Mouse (Mus musculus) retina, postnatal 1 day (tissue): ENCODE measurements around the gene Tox2.

Experiments used
- DNase-seq: peaks from one replicate; pipeline ENCODE4 v3.0.0-alpha.2; 2012

The Tox2 gene

DNA sequence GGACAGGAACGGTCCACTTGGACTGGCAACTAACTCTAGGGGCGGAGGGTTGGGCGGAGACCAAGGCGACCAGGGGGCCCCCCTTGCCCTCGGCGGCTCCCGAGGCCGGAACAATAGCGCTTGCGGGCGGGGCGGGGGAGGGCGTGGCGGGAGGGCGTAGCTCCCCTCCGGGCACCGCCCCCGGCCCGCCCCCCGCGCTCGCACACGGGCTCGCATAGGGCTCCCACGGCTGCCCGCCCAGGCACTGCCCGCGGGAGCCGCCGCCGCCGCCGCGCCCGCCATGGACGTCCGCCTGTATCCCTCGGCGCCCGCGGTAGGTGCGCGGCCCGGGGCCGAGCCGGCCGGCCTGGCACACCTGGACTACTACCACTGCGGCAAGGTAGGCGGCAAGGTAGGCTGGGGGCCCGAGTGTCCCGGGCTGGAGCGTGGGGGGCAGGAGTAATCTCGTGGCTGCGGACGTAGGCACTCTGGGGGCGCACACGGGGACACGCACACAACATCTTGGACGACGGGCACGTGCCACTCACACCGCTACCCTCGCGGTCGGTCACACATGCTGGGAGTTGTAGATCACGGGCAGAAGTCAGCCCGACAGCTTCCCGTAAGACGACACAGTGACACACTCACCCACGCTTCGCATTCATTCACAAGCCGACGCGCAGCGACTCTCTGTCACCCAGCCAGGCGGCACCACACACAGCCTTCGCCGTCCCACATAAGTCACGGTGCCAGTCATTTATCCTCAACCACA lies at the start of gene Tox2:
Gene Tox2, plus strand, starts transcription at position 242 of the 751 bp plus-strand sequence.
- DNase-seq = peak; percentile 97

DNA sequence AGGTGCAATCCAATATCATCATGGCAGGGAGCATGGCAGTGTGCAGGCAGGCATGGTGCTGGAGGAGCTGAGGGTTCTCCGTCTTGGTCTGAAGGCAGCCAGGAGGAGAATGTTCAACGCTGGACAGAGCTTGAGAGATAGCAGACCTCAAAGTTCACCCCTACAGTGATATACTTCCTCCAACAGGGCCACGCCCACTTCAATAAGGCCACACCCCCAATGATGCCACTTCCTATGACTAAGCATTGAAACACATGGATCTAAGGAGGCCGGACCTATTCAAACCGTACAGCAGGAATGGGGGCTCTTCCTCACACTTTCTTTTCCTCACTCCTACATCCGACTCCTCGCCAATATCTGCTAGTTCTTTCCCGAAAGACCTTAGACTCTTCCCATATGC lies 48.3 kb upstream of the Tox2 start:
- DNase-seq = no peak

DNA sequence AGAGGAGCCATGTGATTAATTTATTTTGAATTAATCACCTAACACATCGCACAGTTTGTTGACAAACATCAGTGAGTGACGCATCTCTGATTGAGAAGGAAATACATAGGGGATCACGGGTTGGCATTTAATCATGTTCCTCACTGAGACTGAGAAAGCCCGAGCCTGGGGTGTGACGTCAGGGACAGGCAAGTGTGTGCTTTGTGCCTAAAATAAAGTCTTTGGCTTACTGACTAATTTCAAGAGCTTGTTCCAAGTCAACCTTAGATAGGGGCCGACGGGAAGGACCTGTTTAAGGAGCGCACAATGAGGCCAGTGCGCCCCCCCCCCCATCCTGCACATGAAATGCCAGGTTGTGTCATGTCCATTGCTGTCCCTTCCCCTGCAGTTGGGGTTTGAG lies 43.9 kb upstream of the Tox2 start:
- no peak for DNase-seq

DNA sequence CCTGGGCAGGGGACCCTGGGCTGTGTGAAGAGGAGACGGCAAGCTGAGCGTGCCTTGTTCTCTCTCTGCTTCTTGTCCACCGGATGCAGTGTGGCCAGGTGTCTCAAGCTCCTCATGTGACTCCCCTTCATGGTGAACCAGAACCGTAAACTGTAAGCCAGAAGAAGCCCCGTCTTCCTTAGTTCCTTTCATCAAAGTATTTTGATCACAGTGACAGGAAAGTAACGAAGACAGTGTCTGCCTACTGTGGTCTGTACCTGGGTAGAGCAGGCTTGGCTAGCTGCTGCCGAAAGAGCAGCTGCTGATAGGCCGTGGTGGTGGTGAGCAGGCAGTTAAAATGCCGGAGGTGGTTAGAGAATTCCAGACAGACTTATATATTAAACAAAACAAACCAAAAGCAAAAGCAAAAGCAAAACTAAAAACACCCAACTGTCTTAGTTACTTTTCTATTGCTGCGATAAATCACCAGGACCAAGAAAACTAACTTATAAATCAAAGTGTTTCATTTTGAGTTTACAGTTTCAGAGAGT lies 38.4 kb upstream of the Tox2 start:
- no peak for DNase-seq

DNA sequence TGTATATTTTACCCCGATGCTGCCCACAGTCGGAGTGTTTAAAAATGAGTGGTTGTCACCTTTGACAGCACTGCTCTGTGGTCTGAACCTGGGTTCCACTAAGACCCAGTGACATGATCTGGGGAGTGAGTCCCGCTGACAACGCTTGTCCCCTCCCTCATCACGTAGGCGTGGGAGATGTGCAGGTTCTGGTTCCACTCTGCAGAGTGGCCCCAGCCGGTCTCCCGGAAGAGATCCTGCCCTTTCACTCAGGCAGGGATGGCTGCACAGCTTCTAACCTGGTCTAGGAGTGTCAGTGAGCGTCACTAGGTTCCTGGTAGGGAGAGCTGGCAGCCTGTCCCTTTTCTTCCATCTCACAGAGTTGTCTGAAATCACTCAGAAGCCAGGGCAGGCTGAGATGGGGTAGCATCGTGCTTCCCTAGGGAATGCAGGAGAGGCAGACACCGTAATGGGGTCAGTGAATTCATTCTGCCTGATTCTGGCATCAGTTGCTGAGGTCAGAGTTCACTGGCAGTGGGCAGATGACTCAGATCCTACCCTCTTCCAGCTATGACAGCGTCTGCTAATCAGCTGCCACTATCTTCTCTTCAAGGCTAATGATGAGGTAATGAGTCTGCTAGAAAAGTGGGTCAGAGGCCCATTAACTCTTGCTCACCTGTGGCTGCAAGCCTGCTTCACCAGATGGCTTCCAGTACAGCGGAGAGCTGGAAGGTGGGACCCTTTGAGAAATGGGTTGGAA lies 36.7 kb upstream of the Tox2 start:
- DNase-seq = peak; percentile 89

DNA sequence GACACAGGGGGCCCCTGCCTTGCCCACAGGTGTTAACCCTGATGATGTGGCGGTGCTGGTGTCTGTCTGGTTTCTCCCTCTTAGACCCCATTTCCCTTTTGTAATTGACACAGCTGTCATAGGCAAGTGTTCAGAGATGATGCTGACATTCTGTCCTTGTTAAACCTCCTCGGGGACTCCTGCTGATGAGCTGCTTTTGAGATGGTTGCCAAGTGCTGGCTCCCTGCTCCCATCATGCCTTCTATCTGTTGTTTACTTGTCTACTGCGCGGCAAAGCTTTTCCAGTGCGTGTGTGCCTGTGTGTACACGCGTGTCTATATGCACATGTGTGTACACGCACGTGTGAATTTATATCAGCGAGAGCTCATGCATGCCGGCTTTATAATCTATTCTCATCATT lies 31.0 kb upstream of the Tox2 start:
- no peak for DNase-seq

DNA sequence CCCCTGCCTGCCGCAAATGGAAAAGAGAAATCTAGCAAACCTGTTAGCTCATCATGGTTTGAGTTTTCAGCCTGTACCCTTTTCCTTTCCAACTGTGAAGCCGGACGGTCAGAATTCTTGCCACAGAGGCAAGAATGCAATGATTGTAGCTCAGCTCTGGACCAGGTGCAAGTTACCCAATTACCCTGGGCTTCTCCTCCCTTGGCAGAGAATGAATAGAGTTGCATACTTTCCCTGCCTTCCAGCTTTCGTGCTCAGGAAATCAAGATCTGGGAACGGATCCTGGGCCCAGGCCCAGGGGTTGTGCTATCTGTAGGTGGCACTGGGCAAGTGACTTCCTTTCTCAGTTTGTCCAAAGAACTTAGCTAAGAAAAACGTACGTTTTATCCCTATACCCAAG lies 28.9 kb upstream of the Tox2 start:
- DNase-seq = no peak

DNA sequence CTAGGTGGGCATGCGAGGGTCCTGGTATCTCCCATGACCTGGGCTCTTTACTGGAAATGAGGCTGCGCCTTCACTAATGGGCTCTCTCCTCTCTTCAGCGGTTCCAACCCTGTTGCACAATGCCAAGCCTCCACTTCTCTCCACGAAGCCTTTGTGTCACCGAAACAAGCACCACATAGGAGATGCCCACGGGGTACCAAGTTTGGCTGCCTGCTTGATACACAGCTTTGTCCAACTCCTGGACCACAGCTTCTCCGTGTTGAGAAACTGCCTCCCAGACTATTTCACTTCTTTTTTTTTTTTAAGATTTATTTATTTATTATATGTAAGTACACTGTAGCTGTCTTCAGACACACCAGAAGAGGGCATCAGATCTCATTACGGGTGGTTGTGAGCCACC lies 27.1 kb upstream of the Tox2 start:
- no peak for DNase-seq

DNA sequence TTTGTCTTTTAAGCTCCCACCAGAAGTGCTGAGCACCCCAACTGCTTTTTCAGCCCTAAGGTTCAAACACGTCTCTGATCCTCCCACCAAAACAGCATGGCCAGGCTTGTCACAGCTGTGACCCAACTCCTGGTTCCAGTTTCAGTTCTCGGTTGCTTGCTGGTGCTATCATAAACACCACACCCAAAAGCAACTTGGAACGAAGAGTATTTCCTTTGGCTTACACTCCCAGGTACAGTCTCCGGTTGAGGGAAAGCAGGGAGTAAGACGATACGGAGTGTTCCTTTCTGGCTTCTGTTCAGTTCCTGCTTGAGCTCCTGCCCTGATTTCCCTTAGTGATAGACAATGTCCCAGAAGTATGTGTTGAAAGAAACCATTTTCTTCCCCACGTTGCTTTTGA lies 26.4 kb upstream of the Tox2 start:
- DNase-seq = no peak

DNA sequence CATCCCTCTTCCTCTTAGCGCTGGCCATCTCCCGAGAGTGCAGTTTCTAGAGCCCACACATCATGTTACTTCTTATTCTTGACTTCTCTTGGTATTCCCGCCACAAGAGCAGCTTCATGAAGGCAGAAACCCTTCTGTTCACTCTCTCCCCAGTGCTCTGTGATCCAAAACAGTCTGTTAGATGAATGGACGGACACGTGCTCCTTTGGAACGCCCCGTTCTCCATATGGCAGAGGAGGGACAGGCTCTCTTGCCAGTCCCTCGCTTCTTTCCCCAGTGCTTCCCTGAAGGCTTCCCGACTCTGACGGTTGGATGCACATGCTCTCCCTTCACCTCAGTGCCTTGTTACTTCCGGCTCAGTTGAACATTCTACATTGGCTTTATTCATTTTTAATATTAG lies 15.4 kb upstream of the Tox2 start:
- DNase-seq = peak; percentile 80

DNA sequence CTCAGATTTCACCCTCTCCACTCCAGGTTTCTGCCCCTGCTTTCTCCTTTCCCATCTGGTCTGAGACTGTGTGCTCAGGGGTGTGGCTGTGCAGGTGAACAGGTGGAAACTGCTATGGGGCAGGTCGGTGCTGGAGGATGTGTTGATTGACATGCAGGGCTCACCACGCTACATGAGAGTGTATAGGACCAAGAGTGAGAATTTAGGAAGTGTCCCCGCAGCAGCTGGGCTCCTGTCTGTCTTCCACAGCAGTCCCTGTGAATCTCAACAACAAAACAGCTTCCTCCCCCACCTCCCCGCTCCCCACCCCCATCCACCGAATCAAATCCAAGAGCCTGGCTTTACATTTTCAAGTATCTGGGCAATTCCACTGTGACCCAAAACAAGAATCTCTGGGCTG lies 13.3 kb upstream of the Tox2 start:
- no peak for DNase-seq

DNA sequence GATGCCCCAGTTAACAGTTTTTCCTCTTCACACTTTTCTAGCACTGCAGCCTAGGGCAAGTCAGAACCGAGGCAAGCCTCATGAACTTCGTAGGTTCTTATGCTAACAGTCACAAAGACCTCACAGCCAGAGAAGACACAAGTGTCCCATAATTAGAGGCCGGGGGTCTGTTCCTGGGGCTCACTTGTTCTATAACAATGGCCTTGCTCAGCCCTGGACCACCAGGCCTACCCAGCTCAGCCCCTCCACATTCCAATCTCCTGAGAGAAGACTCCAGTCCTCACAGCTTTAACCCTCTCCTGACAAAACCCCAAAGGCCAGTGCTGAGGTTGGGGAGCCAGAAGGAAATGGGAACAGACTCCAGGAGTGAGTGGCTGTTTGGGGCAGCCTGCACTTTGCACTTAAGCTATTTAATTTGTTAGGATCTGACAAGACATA lies 12.9 kb upstream of the Tox2 start:
- peak; percentile 96 for DNase-seq

DNA sequence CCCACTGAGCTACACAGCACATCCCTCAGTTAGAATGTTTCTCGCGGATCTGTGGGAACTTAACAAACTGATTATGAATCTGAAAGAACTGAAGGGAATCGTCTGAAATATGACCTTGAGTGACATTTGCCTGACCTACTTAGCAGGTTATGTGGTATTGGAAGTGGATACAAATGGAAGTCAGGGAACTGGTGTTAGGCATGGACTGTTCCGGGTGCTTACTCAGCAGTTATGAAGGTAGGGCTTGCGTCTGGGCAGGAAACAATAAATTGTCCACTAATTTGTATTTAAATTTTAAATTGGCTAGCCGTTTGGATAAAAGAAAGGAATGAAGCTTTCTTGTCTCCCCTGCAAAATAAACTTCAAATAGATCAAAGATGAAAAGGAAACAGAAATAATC lies 10.4 kb upstream of the Tox2 start:
- no peak for DNase-seq

DNA sequence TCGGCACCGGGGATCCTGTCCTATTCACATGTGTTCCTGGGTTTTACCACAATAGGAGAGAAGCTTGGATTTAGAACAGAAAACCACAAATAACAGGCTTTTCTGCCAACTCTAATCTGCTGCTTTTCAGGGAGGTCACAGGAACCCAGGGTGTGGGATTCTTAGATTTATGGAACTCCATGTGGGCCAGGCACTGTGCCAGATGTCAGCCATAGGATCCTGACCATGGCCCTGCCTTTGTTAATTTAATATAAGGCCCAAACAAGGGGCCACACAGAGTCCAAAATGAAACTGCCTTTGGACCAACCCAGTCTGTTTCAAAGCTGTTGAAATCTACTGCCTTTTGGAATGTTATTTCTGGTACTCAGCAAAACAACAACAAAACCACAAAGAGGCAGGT lies 8.9 kb upstream of the Tox2 start:
- DNase-seq = no peak

DNA sequence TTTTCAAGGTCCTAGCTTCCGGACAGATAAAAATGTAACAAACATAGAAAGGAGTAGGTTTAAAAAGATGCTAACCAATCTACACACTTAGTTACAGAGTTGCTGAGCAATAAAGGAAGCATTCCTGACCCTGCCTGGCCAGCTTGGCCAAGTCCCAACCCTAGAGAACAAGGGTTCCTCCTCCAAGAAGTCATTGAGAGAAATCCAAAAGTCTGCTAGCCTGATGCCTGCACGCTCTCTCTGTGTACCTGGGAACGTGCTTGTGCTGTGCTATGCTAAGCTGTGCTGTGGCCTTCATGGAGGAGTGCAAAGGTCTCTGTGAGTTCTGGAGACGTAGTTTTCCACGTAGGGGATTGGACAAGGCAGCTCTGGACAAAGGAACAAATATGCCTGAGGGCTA lies 8.4 kb upstream of the Tox2 start:
- no peak for DNase-seq

DNA sequence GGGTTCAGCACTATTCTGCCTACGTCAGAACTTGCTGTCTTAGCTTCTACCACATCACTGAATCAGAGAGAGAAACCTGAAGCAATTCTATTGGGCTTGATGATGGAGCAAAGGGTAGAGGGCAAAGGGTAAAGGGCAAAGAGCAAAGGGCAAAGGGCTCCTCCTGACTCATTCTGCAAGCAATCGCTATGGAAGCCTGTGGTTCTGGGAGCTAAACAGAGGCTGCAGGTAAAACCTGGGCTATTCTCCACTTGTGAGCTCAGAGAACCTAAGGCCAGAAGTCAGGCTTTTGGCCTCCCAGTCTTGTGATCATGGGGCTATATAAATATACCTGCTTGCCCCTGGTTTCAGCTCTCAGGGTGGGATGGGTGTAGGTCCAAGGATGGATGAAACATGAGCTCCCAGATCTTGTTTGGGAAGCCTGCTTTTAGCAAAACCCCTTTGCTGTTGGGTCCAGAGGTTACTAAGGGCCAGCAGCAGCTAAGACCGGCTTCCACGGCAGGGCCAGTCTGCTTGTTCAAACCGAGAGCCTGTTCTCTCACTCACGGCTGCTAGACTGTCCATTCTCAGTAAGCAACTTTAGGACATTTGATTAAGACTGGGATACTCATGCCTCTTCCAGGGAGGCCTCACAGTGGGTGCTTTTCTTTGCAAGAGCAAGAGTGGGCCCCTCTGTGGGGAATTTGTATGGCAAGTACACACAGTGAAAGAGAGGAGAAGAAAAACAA lies 7.7 kb upstream of the Tox2 start:
- DNase-seq = no peak

DNA sequence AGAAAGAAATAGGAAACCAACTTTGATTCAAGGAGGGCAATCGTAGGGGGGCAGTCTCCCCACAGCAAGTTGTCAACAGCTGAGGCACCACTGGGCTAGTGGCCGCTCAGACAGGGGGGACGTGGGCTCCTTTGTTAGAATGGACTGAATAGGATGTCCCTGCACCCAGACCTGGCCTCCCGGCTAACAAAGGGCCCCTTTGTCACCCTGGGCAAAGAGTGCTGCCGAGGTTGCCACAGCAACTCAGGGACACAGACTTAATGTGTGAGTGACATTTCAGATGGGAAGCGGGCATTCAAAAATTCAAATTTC lies 7.1 kb upstream of the Tox2 start:
- DNase-seq = peak; percentile 97

DNA sequence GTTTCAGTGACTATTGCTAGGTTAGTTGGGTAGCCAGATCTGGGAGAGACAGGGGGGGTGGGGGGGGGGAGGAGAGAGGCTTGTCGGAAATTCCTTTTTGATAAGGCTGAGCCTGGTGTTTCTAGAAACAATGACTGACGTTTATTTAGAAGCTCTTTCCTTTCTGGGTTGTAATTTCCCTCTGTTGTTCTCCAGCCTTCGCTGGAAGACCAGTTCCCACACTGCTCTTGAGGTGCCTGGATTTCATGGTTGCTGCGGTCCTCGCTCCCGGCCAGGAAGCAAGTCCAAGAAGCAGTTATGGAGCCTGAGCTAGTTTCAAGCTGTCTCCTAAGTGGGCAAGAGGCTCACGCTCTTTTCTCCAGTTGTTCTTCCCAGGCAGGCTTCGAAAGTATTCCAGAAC lies 1.0 kb upstream of the Tox2 start:
- DNase-seq = peak; percentile 39

DNA sequence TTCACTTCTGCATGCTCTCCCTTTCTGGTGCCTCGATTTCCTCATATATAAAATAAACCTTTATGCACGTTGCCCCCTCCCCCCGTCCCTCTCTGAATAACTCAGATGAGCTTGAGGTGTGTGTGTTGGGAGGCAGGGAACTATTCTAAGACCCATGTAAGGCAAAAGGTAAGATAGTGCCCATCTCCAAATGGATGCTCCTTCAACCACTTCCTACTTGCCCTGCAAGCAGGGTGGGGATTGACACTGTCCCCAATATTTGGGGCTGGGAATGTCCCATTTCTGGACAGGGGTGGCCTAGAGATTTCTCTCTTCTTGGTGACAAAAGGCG lies 407 bp upstream of the Tox2 start:
- DNase-seq = no peak

DNA sequence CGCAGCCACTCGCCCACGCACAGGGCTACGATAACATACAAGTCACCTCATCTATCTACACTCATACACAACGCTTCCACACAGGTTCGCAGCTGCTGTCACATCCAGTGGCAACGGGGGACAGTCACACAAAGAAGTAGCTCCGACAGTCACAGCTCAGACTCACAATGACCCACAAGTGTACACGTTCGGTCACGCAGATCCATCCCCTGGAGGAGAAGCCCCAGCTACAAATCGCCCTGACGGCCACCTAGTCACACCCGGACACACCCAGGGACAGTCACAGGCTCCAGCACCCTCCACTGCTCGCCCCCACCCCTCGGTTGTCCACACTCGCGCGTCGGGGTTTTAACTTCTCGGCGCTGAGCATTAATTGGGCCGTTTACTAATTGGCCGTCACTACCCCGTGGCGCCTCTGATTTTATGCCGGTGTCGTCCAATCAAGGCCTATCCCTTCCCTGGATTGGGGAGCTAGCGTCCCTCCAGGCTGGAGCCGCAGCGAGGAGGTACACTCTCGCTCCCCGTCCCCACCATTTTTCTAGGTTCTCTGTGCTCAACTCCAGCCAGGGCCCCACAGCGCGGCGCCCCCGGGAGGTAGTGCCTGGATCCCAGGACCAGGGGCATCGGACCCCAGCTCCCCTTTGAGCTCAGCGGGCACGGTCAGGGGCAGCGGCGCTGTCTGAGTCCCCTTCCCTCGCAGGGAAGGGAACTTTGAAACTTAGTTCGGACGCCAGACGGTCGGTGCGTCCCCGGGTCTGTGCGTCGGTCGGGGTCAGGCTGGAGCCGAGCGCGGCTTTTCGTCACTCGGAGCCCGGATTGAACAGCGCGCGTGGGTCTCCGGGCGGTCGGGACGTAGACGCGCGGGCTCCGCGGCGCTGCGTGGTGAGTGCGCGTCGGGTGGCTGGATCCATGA lies 966 bp downstream of the Tox2 start:
- peak; percentile 86 for DNase-seq

DNA sequence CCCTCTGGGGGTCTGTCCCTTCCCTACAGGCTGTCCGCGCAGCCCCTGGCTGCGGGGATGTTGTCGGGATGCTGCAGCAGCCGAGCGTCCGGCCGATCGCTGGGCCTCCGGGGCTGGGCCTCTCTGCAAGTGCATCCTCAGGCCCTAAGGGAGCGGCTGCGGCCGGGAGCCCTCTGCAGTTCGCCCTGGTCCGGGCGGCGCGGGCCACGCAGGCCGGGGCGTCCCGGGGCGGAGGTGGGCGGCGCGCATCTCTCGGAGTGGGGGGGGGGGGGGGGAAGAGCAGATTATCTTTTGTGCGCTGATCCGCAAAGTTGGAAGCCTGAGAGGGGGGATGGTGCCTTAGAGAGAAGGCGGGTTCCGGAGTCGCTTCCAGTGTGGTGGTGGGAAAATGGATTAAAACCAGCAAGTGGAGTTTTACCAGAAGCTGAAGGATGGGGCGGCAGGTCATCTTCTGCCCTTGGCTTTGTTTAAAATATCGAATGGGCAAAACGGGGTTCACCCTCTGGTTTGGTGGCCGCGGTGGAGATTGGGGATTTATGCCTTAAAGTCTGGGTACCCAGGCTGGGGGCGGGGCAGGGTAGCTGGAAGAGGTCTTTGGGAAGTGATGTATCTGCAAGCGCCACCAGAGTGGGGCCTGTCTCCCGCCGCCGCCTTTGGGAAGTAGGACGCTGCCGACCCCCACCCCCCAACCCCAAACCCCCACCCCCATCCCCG lies 1.8 kb downstream of the Tox2 start:
- peak; percentile 78 for DNase-seq

DNA sequence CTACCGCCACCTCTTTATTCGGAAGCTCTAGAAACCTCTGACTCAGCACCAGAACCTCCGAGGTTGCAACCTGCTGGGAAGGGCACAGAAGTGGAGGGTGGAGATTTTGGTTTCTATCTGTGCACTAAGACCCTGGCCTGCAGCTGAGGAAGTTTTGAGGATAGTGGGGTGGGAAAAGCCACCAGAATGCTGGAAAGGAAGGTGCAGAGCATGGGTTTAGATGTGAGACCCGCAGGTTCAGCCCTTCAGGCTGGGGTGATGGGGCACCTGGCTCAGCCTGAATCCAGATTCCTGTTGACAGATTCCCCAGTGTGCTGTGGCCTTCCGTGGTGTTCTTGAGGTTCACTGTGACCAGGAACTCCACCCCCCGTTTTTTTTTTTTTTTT lies 2.3 kb downstream of the Tox2 start:
- no peak for DNase-seq
